Mouse (Mus musculus): ENCODE data around the gene Myo1c. TPM values are rescaled to one million over a fixed set of nuclear protein-coding genes. Genes with fewer than 3 reads are reported as not detected.

Myo1c gene
- 48.6 and 50.0 TPM in 2 replicates for polyA plus RNA-seq (2015; fragmentation: Nextera tagmentation; extraction: Ambion mirVana)

DNA sequence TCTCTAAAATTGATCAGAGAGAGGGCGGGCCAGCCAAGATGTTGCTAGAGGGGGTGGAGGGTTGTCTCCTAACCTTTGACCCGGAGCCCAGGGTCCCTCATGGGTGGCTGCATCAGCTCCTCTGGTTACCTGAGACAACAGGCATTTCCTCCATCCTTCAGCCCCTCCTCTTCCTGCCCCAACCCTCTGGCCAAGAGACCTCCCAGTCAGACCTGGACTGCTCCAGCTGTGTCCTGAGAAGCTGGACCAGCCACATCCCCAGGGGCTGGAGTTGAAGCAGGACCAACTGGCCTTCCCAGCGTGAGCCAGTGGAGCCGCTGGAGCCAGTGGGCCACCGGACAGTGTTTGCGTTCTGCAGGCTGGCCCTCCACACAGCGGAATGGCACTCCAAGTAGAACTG lies at the start of gene Myo1c:
Gene Myo1c (plus strand): TSS at position 194 of the 400 bp plus-strand sequence.
- Histone ChIP-seq H3K9ac (peak within 1 kb of the TSS; percentile 81), H3K9me3 (no peaks in the 10 kb centered on the region), H3K27ac (peak within 1 kb of the TSS; percentile 93), H3K36me3 (no peaks in the 10 kb centered on the region), H3K4me2 (replicated peaks) (peak within 1 kb of the TSS; percentile 92), H3K4me3 (replicated peaks) (peak within 1 kb of the TSS; percentile 68), H3K27me3 (replicated peaks) (no peaks in the 10 kb centered on the region), H3K4me1 (replicated peaks) (peaks cover 35% of the 10 kb centered on the region)
- ATAC-seq = no peak
- WGBS = 75% methylated on average over 7 of the region's 7 CpGs

DNA sequence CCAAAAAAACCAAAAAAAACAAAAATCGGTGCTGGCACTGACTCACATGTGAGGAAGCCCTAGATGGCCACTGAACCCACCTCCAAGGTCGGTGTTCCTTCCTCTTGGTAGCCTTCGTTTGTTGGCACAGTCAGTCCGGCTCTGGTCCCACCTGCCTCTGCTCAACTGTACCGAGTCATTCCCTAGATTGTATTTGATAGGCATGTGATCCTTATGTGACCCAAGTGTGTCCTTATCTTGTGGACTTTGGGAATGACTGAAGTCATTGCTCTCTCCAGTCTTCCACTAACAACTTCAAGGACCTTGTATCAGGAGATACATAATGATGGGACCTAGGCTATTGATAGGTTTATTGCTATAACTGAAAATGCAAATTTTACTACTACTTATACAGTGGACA lies 45.5 kb upstream of the Myo1c start:
- Histone ChIP-seq H3K27me3 (replicated peaks) (no peaks in the 10 kb centered on the region), H3K4me1 (replicated peaks) (peaks cover 7% of the 10 kb centered on the region; the same call in 1 of the 2 replicates), H3K4me2 (replicated peaks) (no peak overlapping the region), H3K27ac (0 out of 2 replicates have a peak overlapping the region, but pooled peaks have one; percentile 48), H3K4me3 (replicated peaks) (no peak overlapping the region), H3K9ac (no peak overlapping the region), H3K9me3 (no peaks in the 10 kb centered on the region), H3K36me3 (peaks cover 32% of the 10 kb centered on the region; the same call in 1 of the 2 replicates)
- peak; percentile 79 for ATAC-seq
- 76% methylated on average over 5 of the region's 5 CpGs for WGBS

DNA sequence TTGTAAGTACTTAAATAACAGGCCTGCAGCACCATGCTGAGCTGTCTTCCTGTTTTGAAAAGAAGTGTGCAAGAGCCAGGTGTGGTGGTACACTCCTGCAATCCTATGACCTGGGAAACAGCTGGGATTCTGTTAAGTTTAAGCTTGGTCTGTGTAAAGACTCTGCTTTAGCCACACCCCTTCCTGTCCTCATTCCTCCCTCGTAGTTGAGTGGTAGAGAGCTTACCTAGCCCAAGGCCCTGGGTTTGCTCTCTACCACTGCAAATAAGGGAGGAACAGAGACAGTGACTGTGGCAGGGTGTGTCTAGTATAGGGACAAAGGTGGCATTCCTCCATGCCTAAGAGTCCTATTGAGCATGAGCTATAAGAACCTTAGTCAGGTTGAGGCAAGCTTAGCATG lies 45.0 kb upstream of the Myo1c start:
- Histone ChIP-seq H3K4me3 (replicated peaks) (no peak overlapping the region), H3K4me2 (replicated peaks) (no peak overlapping the region; the same call in 1 of the 2 replicates), H3K9me3 (no peaks in the 10 kb centered on the region), H3K9ac (no peak overlapping the region), H3K27ac (peak overlapping the region; percentile 48), H3K4me1 (replicated peaks) (peaks cover 7% of the 10 kb centered on the region; the same call in 1 of the 2 replicates), H3K36me3 (peaks cover 33% of the 10 kb centered on the region), H3K27me3 (replicated peaks) (no peaks in the 10 kb centered on the region)
- ATAC-seq = peak; percentile 90
- WGBS = 22% methylated on average over 1 of the region's 1 CpGs

DNA sequence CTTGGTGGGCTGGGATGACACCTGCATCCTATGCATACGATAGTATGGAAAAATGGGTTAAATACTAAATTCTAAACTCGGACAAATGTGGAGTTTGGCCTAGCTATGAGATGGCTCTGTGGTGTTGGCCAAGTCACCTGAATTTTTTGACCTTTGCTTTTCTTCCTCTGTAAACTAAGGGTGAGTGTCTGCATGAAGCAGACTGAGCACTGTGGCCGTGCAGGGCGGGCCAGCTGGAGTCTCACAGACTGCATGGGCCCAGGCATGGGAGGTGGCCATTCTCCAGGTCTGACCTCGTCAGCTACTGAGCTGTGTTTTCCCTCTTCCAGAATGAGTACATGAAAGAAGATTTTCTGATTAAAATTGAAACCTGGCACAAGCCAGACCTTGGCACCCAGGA lies 41.5 kb upstream of the Myo1c start:
- Histone ChIP-seq H3K4me3 (replicated peaks) (no peak overlapping the region), H3K36me3 (peaks cover 22% of the 10 kb centered on the region), H3K27me3 (replicated peaks) (no peaks in the 10 kb centered on the region), H3K9me3 (no peaks in the 10 kb centered on the region), H3K9ac (no peak overlapping the region), H3K4me1 (replicated peaks) (peaks cover 7% of the 10 kb centered on the region; the same call in 1 of the 2 replicates), H3K27ac (no peak overlapping the region), H3K4me2 (replicated peaks) (no peak overlapping the region)
- 92% methylated on average over 5 of the region's 5 CpGs for WGBS
- no peak for ATAC-seq

DNA sequence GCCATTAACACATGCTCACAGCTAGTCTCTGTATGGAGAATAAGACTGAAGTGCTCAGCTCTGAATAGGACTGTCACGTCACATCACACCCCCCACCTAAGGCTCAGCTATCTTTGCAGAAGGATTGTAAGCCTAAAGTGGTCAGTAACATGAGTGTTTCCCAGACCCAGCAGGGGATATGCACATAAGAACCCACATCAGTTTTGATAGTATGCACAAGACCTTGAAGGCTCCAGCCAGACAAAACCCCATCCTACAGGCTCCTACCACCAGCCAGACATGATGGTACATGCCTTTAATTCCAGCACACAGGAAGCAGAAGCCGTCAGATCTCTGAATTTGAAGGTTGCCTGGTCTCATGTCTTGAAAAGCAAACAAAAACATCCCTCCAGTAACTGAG lies 40.3 kb upstream of the Myo1c start:
- H3K27ac ChIP-seq = no peak overlapping the region
- H3K9ac ChIP-seq = no peak overlapping the region
- 84% methylated on average over 2 of the region's 2 CpGs for WGBS
- H3K4me3 ChIP-seq (replicated peaks) = no peak overlapping the region
- H3K36me3 ChIP-seq = peaks cover 26% of the 10 kb centered on the region
- no peak for ATAC-seq
- H3K27me3 ChIP-seq (replicated peaks) = no peaks in the 10 kb centered on the region
- no peak overlapping the region for H3K4me2 ChIP-seq (replicated peaks)
- no peaks in the 10 kb centered on the region for H3K9me3 ChIP-seq
- peaks cover 7% of the 10 kb centered on the region; the same call in 1 of the 2 replicates for H3K4me1 ChIP-seq (replicated peaks)

DNA sequence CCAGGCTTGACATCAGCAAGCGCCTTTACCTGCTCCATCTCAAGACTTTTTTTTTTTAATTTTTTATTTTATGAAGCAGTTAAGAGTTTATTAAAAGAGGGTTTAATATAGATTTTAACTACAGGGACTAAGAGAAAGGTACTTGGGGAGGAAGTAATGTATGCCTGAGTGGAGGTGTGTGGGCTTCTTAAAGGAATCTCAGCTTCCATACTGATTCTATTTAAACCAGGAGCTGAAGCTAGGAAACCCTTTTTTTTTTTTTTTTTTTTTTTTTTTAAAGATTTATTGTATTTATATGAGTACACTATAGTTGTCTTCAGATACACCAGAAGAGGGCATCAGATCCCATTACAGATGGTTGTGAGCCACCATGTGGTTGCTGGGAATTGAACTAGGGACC lies 35.5 kb upstream of the Myo1c start:
- peaks cover 40% of the 10 kb centered on the region for H3K36me3 ChIP-seq
- H3K4me3 ChIP-seq (replicated peaks) = no peak overlapping the region
- no peaks in the 10 kb centered on the region for H3K27me3 ChIP-seq (replicated peaks)
- H3K9me3 ChIP-seq = no peaks in the 10 kb centered on the region
- 97% methylated on average over 1 of the region's 1 CpGs for WGBS
- no peak overlapping the region for H3K9ac ChIP-seq
- H3K4me2 ChIP-seq (replicated peaks) = no peak overlapping the region
- ATAC-seq = no peak
- H3K4me1 ChIP-seq (replicated peaks) = no peaks in the 10 kb centered on the region
- H3K27ac ChIP-seq = no peak overlapping the region

DNA sequence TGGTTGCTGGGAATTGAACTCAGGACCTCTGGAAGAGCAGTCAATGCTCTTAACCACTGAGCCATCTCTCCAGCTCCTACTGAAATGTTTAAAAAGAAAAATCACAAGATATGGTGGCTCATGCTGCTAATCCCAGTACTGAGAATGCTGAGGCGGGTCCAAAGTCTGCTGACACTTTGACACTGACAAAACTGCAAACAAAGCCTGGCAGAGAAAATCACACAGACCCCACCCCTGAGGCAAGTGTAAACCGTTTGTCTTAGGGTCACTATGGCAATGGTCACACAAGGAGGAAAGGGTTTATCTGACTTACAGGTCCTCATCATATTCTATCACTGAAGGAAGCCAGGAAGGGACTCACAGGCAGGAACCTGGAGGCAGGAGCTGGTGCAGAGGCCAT lies 34.7 kb upstream of the Myo1c start:
- Histone ChIP-seq H3K4me1 (replicated peaks) (no peaks in the 10 kb centered on the region; the same call in 1 of the 2 replicates), H3K9ac (no peak overlapping the region), H3K36me3 (peaks cover 43% of the 10 kb centered on the region), H3K4me2 (replicated peaks) (no peak overlapping the region), H3K27ac (no peak overlapping the region), H3K4me3 (replicated peaks) (no peak overlapping the region), H3K9me3 (no peaks in the 10 kb centered on the region), H3K27me3 (replicated peaks) (no peaks in the 10 kb centered on the region)
- 69% methylated on average over 2 of the region's 2 CpGs for WGBS
- ATAC-seq = no peak

DNA sequence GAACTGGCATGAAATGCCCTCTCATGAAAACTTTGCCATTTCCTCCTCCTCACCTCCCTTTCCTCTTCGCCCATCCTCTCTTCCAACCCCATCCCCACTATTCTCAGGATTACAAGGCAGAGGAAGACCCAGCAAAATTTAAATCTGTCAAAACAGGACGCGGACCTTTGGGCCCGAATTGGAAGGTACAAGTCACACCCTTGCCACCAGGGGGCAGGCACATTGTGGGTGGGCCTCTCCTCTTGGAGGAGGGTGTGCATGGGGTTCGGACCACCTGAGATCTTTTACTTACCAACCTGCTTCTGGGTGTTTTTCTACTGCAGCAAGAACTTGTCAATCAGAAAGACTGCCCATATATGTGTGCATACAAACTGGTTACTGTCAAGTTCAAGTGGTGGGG lies 31.2 kb upstream of the Myo1c start:
- Histone ChIP-seq H3K9ac (no peak overlapping the region), H3K36me3 (peaks cover 44% of the 10 kb centered on the region), H3K27ac (no peak overlapping the region), H3K4me3 (replicated peaks) (no peak overlapping the region), H3K4me1 (replicated peaks) (no peaks in the 10 kb centered on the region; the same call in 1 of the 2 replicates), H3K27me3 (replicated peaks) (no peaks in the 10 kb centered on the region), H3K4me2 (replicated peaks) (no peak overlapping the region), H3K9me3 (no peaks in the 10 kb centered on the region)
- WGBS = 85% methylated on average over 5 of the region's 5 CpGs
- ATAC-seq = no peak

DNA sequence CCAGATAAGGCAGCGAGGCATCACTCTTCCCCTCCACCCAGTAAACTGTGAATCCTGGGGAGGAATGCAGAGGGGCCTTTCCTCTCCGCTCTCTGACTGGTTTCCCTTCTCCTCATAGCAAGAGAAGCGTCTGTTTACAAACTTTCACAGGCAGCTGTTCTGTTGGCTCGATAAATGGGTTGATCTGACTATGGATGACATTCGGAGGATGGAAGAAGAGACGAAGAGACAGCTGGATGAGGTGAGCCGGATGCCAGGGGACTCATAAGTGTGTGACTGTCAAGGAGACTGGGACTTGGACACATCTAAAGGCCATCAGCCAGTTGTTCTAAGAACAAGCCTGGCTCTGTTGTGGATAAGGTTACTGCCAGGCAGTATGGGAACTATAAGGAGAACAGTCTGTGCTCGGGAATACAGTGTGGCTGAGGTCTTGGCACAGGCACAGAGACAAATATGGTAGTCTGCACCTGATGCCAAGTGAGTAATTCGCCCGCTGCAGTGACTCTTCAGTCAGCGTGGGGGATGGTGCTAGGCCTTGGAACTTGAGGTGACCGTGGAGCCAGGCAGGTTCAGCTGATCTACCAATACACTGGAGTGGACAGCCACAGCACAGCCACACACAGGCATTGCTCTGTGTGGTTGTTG lies 30.0 kb upstream of the Myo1c start:
- 73% methylated on average over 12 of the region's 12 CpGs for WGBS
- Histone ChIP-seq H3K4me1 (replicated peaks) (no peaks in the 10 kb centered on the region; the same call in 1 of the 2 replicates), H3K27me3 (replicated peaks) (no peaks in the 10 kb centered on the region), H3K9me3 (no peaks in the 10 kb centered on the region), H3K9ac (no peak overlapping the region), H3K36me3 (peaks cover 41% of the 10 kb centered on the region), H3K4me3 (replicated peaks) (no peak overlapping the region), H3K4me2 (replicated peaks) (no peak overlapping the region), H3K27ac (no peak overlapping the region)
- ATAC-seq = no peak

DNA sequence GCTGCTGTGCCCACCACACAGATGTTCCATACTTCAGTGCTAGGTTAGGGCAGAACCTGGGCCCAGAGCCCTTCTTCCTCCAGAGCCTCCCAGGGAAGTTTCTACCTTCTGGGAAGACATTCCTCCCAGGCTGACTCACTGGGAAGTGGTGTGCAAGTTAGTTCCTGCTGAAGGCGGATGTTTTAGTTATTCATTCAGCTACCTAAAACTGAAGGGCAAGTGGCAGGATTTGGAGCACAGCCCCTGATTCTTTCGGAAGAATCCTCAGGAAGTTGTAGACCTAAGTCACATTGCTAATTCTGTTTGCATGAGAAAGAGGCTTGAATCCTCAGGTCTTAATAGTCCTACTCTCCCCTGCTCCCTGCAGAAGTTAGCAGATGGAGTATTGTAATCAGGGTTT lies 28.9 kb upstream of the Myo1c start:
- peaks cover 41% of the 10 kb centered on the region for H3K36me3 ChIP-seq
- H3K4me3 ChIP-seq (replicated peaks) = no peak overlapping the region
- no peaks in the 10 kb centered on the region; the same call in 1 of the 2 replicates for H3K4me1 ChIP-seq (replicated peaks)
- H3K9ac ChIP-seq = no peak overlapping the region
- no peaks in the 10 kb centered on the region for H3K27me3 ChIP-seq (replicated peaks)
- WGBS = 89% methylated on average over 2 of the region's 2 CpGs
- H3K4me2 ChIP-seq (replicated peaks) = no peak overlapping the region
- peak overlapping the region; percentile 60 for H3K27ac ChIP-seq
- no peak for ATAC-seq
- no peaks in the 10 kb centered on the region for H3K9me3 ChIP-seq

DNA sequence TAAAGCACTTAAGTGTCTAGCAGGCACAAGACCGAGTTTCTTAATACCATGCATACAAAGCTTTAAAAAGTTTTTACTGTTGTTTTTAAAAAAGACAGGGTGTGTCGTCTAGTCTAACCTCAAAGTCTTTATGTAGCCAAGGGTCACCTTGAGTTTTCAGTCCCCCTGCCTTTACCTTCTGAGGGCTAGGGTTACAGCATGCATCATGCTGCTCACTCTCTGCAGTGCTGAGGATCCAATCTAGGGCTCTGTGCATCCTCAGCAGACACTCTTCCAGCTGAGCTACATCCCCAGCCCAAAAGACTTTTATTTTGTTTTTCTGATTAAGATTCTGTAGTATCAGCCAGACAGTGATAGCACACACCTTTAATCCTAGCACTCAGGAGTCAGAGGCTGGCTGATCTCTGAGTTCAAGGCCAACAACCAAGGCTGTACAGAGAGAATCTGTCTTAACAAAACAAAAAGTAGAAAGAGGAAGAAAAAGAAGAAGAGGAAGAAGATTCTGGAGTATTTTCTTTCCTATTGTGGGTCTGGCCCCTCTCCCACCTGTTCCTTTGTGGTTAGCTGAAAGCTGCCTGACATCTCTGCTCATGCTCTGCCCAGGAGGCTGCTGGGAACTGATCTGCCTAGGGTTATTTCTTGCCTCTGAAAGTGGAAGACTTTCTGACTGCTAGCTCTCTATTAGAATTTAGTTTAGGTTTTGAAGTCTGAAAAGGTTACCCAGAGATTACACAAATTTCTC lies 27.5 kb upstream of the Myo1c start:
- Histone ChIP-seq H3K27ac (no peak overlapping the region), H3K9me3 (no peaks in the 10 kb centered on the region), H3K27me3 (replicated peaks) (no peaks in the 10 kb centered on the region), H3K36me3 (peaks cover 40% of the 10 kb centered on the region), H3K9ac (no peak overlapping the region), H3K4me1 (replicated peaks) (no peaks in the 10 kb centered on the region; the same call in 1 of the 2 replicates), H3K4me3 (replicated peaks) (no peak overlapping the region), H3K4me2 (replicated peaks) (no peak overlapping the region)
- ATAC-seq = no peak
- WGBS = 84% methylated on average over 2 of the region's 2 CpGs

DNA sequence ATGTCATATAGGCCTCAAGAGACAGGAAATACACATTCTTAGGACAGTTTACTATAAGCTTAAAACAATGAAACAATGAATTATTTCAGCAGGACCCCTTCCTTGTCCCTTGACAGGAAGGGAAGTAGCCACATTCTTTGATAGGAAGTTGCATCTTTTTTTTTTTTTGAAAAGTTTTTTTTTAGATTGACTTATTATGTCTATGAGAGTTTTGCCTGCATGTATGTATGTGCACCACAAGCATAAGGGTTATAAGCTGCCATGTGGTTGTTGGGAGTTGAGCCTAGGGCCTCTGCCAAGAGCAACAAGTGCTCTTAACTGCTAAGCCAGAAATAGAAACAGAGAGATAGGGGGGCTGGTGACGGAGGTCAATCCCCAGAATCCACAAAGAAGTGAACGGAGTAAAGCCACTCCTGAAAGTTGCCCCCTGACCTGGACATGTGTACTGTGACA lies 26.2 kb upstream of the Myo1c start:
- H3K4me2 ChIP-seq (replicated peaks) = no peak overlapping the region
- no peaks in the 10 kb centered on the region for H3K27me3 ChIP-seq (replicated peaks)
- H3K36me3 ChIP-seq = peaks cover 43% of the 10 kb centered on the region
- no peak overlapping the region for H3K9ac ChIP-seq
- no peaks in the 10 kb centered on the region for H3K9me3 ChIP-seq
- no peak overlapping the region for H3K27ac ChIP-seq
- no peak for ATAC-seq
- no peaks in the 10 kb centered on the region; the same call in 1 of the 2 replicates for H3K4me1 ChIP-seq (replicated peaks)
- no peak overlapping the region for H3K4me3 ChIP-seq (replicated peaks)
- 77% methylated on average over 2 of the region's 2 CpGs for WGBS

Data from intestine, embryonic 15.5 days (tissue).